Mouse (Mus musculus) ZHBTc4 (cell line): ENCODE results near the gene Hs3st5.
A peak's percentile ranks its signal among the peaks of the same experiment; 100 is the strongest.

Experiments used
- DNase-seq: peaks from one replicate; pipeline ENCODE4 v3.0.0-alpha.2; 2011; ENCODE audit warnings: low read depth, low spot score

Hs3st5 gene

DNA sequence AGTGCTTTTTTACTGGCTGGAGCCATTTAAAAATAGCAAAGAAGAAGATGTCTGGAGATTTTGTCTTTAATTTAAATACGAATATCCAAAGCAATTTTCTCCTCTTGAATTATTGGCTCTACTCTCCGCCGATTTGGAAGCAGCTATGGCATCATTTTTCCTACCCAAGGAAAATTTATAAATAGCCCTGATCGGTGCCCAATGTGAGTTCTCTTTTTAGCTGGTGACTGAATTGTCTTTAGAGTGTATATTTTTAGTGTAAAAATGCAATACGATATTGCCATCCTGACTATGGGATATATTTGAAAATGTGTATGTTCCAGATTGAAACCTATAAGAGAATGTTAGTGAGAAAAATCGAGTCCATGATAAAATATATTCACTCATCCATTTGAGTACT, 51.1 kb downstream of the Hs3st5 start:
- DNase-seq: no peak

DNA sequence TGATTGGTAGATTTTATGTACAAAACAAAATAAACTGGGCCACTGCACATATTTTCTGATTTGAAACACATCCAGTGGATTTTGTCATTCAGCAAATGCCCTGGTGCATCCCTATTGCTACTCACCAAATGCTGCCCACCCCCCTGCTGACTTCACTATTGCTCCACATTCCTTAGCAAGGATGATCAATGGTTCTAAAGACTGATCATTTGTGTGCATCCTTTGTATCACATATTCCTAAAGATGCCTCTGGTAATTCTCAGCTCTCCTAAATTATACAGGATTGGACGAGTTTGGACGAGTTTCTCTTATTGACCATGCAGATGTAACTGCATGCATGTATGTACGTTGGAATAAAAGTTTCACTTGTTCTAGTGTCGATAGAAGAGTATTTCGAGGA, 52.1 kb downstream of the Hs3st5 start:
- DNase-seq: peak; percentile 52

GRCm38 (mm10) chr10:36567258-36567657, 60.6 kb downstream of the Hs3st5 start:
- DNase-seq: no peak

DNA sequence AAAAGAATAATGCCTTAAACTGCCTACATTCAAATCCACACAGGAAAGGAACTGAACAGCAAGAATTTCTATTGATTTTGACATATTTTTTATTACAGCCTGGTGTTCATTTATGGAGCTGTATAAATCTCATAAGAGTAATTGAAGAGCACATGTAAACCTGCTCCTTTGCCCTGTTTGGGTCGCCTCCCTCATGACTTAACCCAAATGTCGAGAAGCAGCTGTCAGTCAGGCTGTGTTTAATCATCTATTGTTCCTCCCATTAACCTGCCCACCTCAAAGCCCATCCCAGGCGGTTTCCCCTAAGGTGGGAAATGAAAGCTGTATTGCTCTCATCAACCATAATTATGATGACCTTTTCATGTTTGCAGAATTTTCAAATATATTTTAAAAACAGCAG, 65.9 kb downstream of the Hs3st5 start:
- no peak for DNase-seq

- DNase-seq: no peak
Measured at GRCm38 (mm10) chr10:36578375-36579145, 71.9 kb downstream of the Hs3st5 start.

DNA sequence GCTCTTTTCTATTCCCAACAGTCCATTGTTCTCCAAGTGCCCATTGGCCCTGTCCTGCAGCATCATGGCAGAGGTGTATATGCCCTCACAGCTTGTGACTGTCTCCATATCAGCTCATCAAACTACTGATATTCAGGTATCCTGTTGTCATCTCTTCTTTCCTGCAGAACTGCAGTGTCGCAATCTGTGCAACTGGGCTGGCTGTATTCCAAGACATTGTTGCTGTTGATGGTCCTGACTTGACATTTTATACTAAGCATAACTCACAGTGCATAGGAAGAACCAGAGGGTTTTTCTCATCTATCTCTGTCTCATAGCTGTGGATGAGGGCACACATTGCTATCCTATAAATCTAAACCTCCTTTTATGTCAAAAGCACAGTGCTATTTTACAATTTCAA, 103.8 kb downstream of the Hs3st5 start:
- peak; percentile 17 for DNase-seq

- peak; percentile 97 for DNase-seq
Measured at GRCm38 (mm10) chr10:36611415-36611814, 104.8 kb downstream of the Hs3st5 start.

- DNase-seq: peak; percentile 56
Measured at GRCm38 (mm10) chr10:36623037-36623436, 116.4 kb downstream of the Hs3st5 start.

DNA sequence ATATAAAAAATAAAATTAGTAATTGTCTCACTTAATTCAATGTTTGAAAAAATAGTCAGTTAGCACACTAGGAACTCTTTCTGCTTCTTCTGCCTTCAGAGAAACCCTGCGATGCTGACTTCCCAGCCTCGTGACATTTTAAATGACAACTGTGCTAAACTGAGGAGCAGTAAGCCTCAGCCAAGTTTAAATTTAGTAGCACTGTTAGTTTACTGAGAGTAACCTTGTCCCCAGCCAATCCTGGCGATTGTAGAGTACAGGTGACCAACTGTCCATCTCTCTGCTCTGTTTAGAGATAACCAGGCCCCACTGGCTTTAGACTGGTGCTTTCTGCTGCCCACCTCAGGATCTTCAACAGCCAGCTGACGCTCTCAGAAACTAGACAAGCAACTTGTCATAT, 121.3 kb downstream of the Hs3st5 start:
- no peak for DNase-seq

DNA sequence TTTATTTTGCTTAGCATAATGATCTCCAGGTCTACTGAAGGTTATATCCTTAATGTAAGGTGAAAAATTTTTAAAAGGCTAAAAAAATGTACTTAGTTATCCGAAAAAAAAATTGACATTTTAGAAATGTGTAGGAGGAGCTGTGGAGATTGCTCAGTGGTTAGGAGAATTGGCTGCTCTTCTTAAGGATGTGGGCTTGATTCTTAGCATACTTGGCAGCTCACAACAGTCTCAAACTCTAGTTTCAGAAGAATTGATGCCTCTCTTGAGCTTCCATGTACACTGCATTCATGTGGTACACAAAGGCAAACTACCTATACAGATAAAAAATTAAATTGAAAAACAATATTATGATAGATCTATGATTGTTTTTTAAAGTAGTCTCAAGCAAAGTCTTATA, 125.1 kb downstream of the Hs3st5 start:
- no peak for DNase-seq

DNA sequence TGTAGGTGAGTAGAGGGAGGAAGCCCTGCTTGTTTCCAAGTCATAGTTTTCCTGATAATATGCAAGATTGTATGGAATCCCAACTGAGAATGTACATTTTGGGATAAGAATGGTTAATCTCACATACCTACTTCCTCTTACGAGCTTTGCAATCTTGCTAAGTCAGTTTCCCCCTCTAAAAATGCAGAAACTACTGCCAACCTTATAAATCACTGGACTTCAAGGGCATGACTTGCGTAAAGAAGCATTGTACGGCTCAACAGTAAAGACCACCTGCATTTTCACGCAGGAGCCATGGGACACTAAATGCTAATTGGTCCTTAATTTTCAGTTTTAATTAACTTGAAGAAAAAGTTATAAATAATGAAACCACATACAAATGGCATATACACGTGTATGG, 144.0 kb downstream of the Hs3st5 start:
- DNase-seq: no peak

DNA sequence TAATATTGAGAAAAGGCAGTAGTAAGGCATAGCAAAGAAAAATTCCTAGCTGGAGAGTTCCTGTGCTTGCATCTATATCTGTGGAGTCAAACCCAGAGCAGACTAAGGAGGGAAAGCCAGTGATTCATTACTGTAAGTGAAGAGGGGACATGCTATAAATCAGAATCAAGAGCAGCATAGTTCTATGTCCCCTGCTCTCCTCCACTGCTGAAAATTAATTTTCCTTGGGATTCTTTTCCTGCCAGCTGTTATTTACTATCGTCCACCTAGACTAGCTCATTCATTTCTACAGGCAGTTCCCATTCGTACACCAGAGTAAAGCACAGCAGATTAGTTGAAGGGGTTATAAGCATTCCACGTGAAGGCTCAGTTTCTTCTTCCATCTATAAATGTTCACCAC, 207.4 kb downstream of the Hs3st5 start:
- no peak for DNase-seq

GRCm38 (mm10) chr10:36726239-36726638, 219.6 kb downstream of the Hs3st5 start:
- no peak for DNase-seq

DNA sequence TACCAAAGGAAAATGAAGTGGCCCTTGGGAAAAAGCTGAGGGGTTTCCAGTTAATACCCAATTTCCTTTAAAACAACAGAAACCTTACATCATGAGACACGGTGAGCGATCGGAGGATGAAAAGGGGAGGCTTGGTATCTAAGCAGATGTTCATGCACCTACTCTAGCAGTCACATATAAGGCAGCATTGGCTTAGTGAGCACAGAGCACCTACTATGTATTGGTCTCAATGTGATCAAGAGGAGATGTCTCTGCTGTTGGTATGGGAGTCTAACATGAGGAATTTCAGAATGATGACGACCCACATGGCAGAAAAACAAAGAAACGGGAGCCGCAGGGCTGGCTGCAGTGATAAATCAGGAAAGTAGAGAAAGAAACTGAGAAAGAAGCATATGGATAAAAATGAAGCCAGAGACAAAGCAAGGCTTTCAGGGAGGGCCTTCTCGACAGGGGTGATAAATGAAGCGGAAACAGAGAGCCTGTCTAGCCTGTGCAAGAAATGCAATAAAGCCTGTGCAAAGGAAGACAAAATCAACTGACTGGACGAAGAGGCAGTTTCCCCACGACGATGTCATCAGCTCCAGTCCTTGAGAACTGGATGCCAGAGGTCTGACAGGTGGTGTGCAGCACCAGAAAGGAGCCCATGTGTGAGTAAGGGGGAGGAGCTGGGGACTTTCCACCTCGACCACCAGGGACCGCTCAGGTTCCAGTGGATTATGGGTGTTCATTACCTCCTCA, 222.9 kb downstream of the Hs3st5 start:
- no peak for DNase-seq

- no peak for DNase-seq
Measured at GRCm38 (mm10) chr10:36739375-36739774, 232.8 kb downstream of the Hs3st5 start.

GRCm38 (mm10) chr10:36750021-36750420, 243.4 kb downstream of the Hs3st5 start:
- no peak for DNase-seq

GRCm38 (mm10) chr10:36754471-36754870, 247.9 kb downstream of the Hs3st5 start:
- DNase-seq: no peak

GRCm38 (mm10) chr10:36773595-36773994, 267.0 kb downstream of the Hs3st5 start:
- no peak for DNase-seq

DNA sequence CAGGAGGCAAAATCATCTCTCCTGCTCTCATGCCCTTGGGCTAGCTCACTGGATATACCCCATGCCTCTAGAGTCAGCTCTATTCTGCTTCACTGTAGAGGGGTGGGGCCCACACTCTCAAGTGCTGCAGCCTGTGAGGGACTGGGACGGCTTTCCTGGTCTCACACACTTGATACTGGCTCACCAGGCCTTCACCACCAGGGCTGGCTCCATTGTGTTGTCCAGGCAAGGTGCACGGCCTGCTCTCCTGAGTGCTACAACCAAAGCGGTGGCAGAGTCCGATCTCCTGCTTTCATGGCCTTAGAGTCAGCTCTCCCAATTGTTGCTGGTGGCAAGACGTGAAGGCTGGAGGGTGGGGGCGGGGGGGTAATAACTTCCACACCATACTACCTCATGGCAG, 268.3 kb downstream of the Hs3st5 start:
- peak; percentile 6 for DNase-seq

DNA sequence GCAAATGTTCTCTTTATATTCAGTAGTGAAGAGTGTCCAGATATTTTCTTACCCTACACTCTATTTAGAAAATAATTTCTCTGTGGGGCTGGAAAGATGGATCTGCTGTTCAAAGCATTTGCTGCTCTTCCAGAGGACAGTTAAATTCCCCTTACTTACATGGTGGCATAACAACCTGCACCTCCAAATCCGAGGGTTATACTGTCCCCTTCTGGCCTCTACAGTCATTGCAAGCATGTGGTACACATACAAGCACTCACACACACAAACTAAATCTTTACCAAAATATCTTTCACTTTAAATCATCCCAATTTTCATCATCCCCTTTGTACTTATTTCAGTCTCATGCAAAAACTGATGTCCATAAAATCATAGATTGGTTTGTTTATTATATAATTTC, 275.0 kb downstream of the Hs3st5 start:
- DNase-seq: peak; percentile 41

DNA sequence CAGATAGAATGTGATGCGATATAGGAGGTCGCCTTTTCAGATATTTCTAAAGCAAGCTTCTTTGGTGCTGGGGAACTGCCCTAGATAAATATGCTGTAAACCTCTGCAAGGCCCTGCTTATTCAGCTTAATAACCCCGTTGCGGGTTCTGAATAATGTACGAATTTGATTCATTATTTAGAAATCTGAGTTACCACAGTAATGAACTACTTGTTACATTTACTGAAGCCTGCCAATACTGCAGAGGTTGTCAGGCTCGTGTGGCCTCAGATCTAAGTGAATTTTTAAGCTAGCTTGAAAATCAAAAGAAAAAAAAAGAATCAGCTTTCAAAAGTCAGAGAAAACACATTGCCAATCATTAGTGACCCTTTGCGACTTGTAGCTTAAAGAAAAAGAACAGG, 280.4 kb downstream of the Hs3st5 start:
- DNase-seq: no peak

DNA sequence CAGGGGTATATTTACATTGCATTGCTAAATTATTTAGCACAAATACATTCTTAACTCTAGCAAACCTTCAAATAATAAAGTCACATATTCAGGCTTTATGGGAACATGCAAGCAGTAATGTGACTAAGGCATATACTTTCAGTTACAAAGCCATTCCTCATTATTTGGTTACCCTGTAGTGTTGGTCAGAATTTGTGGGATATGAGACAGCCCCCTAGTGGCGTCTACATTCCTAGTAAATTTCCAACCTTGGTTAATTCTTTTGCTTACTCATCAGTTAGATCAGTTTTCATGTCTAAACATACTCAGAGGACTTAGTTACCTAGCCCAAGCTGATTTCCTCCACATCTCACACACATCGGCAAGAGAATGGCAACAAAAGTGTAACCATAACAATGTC, 285.2 kb downstream of the Hs3st5 start:
- peak; percentile 28 for DNase-seq

DNA sequence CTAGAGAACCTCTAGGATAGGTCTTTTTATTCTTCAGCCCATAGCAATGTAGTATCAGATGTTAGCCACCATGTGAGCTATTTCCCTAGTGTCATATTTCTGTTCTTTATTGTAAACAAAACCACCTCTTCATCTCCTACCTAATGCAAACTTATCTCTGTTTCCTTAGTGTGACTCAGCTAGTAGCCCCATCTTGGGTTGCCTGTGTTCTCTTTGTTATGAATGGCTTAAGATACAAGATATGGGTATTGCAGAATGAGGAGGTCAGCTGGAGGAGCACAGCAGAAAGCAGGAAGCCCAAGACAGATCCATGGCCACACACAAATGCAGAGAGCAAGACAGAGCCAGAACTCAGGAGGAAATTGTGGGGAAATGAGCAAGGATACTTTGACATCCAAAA, 288.7 kb downstream of the Hs3st5 start:
- DNase-seq: no peak
